Mouse (Mus musculus): ENCODE measurements around the gene Ppp1r9a.

The Ppp1r9a gene

DNA sequence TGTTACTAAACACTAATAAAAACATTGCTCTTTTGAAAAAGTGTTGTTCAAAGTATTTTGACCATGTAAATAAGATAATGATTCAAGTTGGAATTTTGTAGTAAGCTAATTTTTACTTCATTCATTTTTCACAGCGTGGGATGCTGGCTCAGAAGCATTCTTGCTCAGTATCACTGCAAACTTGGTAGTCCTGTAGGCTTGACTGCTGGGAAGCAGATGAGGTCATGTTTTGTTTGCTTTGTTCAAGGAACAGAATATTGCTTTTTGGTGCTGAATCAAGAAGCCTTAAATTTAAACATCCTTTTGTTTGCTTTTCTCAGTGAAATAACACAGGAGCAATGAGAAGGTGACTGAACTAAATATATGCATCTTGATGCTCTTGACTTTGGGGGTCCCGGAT lies 136.6 kb downstream of the Ppp1r9a start:
- DNase-seq (ENCODE audit: low read depth, low spot score) = no peak

DNA sequence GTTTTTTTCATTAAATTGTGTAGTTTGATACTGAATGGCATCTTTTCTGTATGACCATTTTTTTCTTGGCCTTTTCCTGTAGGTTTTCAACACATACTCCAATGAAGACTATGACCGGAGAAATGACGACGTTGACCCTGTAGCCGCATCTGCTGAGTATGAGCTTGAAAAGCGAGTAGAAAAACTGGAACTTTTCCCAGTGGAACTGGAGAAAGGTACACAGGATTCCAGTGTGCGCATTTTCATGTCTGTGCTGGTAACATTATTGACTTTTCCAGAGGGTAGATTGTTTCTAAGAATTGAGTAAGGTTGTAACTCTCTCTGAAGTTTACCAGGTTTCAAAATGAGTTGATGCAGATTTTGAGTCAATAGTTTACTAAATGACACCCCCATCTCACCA lies 143.1 kb downstream of the Ppp1r9a start:
- no peak for DNase-seq (ENCODE audit: low read depth, low spot score)

DNA sequence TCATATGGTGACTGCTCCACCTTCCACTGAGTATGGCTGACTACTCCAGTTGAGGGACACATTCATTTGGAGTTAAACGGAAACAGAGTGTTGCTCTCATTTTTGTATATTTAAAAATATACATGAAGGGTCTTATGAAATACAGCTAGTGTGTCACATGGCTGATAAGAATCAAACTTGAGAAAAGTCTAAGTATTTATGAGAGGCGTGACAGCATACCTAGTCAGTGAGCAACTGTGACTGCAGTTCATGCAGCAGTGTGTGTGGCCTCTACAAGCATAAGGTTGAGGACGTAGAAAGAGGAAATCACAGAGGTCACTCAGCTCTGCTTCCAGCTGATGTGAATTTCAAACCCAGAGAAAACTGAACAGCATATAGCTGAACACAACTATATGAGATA lies 145.3 kb downstream of the Ppp1r9a start:
- no peak for DNase-seq (ENCODE audit: low read depth, low spot score)

DNA sequence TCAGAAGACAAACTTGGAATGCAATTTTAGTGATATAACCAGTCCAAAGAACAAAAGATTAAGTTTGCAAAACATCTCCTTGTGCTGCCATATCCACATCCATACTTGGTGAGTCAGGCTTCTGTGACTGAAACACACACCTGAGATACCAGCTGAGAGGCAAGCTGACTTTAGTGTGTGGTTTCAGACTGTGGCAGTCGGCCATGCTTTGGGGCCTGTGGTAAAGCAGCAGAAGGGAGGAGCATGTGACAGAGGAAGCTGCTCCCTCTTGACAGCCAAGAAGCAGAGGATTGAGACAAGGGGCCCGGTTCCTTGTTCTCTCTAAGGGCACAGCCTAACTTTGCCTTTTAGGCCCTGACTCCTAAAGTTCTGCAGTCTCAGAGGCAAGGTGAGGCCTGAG lies 149.6 kb downstream of the Ppp1r9a start:
- peak; percentile 41 for DNase-seq (ENCODE audit: low read depth, low spot score)

DNA sequence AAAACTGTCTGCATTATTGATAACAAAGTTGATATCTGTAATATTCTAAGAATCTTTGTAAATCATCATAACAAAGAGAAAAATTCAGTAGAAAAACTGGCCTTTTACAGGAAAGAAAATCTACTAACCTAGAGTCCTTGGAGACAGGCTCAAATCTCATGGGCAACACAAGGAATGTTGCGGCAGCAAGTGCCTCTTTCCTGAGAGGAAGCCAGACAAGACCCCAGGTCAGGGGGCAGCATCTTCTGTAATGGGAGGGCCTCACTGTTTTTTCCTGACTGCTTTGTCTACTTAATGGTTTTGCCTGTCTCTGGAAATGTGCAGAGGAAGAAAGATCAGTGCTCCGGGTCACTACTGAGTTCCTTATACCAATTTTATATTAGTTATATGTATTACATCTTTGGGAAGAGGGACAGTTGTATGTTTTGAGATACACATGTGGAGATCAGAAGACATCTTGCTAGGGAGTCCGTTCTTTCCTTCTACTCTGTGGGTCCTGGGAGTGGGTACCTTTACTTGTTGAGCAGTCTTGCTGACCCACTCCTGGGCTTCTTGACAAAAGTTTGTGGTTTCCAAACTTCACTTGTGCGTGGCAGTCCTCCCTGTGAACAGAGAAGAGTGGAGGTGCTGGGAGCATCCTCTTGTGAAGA lies 151.9 kb downstream of the Ppp1r9a start:
- DNase-seq (ENCODE audit: low read depth, low spot score) = no peak

DNA sequence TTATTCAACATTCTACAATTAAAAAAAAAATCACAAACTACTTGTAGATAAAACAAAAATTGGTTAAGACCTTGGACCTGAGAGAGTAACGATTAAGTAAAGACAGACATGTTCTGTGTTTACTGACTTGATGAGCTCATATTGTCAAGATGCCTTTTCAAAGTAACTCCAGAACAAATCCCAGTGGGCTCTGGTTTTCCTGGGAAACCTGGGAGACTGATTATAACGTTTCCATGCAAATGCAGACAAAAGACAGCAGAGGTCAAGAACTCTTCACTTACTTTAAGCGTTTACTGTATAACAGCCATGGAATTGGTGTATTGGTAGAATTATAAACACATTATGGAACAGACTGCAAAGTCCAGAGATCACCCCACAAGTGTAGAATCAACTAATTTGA lies 172.0 kb downstream of the Ppp1r9a start:
- DNase-seq (ENCODE audit: low read depth, low spot score) = no peak

DNA sequence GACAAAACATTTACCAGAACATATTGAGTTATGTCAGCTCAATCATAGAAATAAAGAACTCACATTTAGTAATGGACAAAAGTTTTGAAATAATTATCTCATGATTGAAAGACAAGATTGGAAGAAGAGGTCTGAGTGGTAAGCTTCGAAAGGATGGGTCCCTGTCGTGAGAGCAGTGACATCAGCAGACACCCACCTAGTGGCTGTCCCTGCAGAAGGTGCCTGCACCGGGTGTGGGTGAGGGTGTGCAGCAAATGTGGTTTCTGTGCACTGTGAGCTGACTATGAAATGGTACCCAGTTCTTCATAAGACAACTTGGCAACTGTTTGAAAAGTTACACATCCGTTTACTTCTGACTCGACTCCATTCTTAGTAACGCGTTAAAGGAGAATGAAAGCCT lies 173.0 kb downstream of the Ppp1r9a start:
- DNase-seq (ENCODE audit: low read depth, low spot score) = no peak

DNA sequence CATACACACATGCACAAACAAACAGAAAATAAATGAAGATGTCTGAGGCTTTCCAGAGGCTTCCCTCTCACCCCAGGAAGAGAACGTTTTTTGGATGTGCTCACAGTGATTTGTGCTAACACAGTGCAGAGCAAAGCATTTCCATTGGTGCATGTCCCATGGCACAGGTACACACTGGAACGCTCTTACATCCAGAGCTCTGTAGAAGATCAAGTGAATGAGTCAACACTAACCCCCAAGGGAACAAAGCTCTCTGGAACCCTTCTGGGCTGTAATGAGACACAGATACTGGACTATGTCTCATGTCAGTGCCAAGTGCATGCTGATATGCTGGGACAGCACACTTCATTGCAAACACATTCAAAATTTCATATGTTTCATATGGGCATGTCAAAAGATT lies 175.3 kb downstream of the Ppp1r9a start:
- peak; percentile 42 for DNase-seq (ENCODE audit: low read depth, low spot score)

DNA sequence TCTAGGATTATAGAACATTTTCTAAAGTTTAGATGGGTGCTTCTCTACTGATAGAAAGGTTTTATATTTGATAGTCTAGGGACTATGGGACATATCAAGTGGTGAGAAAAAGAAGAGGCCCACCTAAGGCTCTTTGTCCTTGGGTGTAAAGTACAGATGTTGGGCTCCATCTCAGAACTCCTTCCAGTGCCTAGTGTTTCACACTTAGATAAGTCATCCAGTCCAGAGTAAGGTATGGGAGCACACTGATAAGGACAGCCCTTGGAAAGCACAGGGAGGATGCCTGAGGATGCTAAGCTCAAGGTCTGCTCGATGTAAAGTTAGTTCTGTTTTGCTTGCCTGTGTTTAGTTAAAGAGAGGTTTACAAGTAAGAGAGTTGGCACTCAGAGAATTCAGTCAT lies 176.4 kb downstream of the Ppp1r9a start:
- DNase-seq (ENCODE audit: low read depth, low spot score) = no peak

DNA sequence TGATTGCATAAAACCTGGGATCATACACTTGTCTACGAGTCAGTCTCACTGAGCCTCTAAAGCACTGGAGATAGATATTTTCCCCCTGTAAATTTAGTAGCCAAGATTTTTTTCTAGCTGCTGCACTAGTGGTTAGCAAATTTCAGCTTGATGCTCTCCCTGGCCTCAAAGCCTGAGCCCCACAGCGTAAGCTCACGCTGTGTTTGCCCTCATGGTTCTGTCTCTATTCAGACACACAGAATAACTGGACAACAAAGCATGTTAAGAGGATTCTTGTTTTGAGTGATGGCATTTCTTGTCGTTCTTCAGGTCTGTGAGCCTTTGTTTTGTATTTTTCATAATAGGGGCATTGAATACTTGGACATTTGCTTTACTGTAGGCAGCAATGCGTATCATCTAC lies 177.4 kb downstream of the Ppp1r9a start:
- no peak for DNase-seq (ENCODE audit: low read depth, low spot score)

DNA sequence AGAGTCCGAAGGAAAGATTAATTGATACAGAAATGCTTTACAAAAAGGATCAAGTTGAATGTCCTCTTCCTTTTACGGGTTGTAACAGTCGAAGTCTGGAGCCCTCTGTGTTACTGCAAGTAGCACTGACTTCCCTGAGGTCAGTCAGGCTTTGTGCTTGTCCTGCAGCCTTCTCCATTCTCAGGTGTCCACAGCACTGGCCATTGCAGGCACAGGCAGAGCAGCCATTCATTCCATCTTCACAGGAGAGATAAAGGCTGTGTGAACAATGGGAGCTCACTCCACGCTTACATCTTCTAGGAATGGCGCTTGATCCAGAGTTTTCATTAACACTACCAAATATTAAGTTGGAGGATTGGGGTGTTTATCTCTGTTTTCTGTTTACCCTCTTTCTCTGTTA lies 177.8 kb downstream of the Ppp1r9a start:
- no peak for DNase-seq (ENCODE audit: low read depth, low spot score)

DNA sequence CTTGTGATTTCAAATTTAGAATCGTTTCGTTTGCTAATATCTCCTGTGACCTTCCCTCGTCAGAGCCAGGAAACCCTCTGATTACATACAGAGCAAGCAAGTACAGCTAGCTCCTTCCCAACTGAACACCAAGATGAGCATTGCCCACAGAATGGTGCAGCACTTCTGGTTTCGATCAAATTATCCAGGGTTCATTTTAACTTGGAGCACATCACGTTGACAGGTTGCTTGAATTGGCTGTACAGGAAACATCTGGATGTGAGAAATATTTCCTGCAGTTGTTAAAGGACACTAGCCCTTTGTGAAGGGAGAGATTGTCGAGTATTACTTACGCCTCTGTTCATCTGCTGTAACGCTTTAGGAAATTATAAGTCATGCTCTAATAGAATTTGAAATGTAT lies 178.4 kb downstream of the Ppp1r9a start:
- DNase-seq (ENCODE audit: low read depth, low spot score) = no peak

DNA sequence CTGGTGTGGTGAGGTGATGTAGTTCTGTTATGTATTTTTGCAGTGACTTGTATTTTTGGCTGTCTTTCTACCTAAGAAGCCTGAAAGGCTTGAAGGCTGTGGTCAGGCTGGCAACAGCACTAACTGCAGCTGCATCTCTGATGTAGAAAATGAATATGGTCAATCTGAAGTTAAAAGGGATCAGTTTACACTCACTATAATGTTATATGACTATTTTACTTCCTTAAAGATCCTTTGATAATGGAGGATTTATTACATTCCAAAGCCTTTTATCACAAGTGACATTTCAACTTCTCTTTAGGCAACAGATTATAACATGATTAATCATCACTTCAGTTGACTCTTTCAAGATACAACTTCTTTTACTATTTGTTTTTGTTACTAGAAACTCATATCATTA lies 179.4 kb downstream of the Ppp1r9a start:
- DNase-seq (ENCODE audit: low read depth, low spot score) = peak; percentile 76

DNA sequence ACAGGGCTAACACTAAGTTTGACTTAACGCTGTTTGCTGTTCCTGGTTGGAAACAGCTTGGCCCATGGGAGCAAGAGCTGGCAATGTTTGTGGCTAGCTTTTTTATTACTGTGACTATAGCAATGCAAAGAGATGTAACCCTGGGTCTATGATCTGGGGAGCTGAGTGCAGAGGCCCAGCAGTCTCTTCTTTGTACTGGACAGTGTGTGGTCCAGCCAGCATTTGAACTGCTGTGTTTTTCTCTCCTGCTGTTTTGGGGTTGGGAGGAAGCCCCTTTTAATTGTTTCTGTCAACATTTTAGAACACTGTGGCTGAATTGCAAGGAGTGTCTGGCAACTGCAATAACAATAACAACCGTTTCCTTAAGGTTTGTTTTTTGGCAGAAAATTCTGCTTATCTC lies 180.0 kb downstream of the Ppp1r9a start:
- DNase-seq (ENCODE audit: low read depth, low spot score) = peak; percentile 60

DNA sequence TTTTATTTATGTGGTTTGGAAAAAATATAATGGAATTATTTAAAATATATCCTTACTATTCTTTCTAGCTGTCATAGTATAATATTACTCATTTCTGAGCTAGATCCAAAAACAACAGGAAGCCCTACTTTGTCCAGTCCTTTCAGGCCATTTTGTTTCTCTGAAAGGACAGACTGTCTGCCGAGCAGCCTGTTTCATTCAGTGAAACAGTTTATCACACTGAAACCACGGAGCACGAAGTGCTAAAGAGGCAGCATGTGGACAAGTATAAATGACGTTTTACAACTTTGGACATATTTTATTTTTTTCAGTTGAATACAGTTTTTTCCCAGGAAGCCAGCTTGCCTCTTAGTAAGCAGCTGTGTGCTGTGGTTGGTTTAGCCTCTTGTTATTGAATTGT lies 181.2 kb downstream of the Ppp1r9a start:
- peak; percentile 78 for DNase-seq (ENCODE audit: low read depth, low spot score)

DNA sequence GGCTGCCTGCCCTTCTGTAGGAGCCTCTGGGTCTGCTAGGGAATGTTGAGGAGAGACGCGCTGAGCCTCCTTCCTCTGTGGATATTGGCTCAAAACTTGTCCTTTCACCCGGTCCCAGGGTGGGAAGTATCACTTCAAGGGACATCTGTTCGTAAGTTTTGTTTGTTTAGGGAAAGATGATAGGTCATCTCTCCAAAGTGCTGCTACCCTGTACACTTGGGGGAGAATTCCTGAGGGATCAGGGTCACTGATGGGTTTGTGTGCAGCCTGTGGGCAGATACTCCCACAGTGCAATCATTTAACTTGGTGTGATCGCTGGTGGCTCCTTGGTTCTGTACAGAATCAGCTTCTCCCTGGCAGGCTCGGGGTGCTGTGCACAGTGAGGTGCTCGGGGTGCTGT lies 189.2 kb downstream of the Ppp1r9a start:
- DNase-seq (ENCODE audit: low read depth, low spot score) = no peak

DNA sequence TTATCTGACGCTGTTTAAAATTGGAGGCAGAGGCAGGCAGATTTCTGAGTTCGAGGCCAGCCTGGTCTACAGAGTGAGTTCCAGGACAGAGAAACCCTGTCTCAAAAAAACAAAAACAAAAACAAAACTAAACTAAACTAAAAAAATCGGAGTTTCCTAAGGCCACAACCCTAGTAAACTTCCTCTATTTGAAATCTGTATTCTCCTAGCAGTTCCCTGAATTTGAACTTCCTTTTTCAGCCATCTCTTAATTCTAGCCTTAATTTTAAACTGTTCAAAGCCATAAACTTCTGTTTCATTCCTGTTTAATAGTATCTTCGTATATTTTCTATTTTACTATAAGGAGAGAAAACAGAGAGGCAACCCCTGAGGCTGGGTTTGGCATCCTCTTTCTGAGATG lies 190.1 kb downstream of the Ppp1r9a start:
- DNase-seq (ENCODE audit: low read depth, low spot score) = no peak

DNA sequence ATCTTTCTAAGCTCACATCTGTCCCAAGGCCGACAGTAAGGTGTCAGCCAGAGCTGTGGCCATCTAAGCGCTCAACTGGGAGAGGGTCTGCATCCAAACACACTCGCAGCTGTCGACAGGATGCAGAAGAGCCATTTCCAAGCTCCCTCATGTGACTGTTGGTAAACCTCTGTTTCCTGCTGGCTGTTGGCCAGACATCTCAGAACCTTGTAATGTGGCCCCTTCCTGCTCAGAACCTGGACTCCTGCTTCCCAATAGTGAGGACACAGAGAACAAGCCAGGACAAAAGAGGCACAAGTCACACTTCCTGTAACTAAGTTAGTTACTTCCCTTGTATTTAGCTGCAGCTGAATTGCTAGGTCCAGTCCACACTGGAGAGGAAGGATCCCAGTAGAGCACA lies 190.8 kb downstream of the Ppp1r9a start:
- DNase-seq (ENCODE audit: low read depth, low spot score) = peak; percentile 26

DNA sequence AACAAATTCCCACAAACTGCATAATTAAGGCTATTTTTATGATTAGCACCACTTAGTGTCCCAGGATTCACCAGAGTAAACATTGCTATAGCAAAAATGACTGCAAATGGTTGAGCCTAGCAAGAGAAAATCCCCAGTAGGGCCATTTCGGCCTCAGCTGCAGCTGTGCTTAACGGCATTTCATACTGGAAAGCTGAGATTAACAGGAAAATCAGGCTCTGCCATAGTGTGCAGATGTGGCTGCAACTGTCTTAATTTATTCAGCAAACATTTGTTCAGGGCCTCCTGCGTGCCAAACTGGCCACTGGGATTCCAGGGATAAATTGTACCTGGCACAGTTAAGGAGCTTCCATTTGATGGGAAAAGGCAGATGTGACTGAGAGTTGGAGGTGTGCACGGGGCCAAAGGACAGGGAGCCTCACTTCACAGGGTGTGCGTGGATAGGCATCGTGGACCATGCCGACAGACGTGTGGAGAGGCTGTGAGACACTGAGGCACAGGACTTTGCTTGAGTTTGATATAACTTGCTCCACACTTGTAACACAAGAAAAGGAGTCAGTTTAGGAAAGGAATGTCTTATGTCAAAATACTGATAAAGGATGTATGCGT lies 192.8 kb downstream of the Ppp1r9a start:
- DNase-seq (ENCODE audit: low read depth, low spot score) = no peak

DNA sequence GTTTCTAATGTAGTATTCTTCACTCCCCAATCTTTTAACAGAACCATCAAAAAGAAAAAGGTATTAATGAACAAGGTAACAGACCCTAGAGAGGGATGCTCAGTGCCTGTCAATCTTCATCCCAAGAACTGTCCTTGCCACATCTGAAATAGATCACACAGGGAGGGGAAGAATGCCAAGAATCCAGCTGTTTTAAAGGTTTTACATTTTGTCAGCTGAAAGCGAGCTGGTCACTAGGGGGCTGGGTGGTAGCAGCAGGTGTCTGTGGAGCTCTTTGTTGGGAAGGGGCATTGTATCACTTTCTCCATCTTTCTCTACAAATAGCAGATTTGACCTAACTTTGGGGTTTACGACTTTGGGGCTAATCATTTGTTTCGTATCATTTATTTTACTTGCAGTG lies 194.6 kb downstream of the Ppp1r9a start:
- no peak for DNase-seq (ENCODE audit: low read depth, low spot score)

DNA sequence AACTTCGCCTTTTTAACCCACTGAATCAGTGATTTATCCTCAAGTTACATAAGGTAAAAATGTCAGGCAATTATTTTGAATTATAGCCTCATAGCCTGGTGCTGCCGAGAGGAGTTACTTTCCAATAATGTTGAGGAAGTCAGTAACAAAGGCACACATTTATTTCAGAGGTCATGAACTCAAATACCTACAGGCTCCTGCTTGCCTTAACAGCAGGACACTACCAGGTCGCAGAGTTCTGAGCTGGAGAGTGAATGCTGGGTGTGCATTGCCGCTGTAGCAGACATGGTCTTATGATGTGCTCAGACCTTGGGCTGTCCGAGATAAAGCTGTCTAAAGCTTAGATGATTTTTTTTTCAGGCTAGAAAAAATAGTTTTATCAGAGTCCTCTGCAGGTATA lies 196.6 kb downstream of the Ppp1r9a start:
- DNase-seq (ENCODE audit: low read depth, low spot score) = no peak

DNA sequence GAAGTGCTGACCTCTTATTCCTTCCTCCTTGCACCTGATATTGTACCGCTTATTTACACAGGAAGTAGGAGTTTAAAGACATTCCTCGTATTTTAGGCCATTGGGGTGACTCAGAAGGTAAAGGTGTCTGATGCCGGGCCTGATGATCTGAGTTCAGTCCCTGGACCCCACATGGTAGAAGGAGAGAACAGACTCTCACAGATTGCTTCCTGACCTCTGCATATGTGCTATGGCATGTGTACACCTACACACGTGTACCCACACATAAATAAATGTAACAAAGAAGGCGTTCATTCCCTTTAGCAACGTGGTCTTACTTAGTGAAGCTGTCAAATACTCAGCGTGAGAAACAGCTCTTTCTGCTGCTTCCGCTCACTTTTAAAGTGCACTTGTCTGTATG lies 197.1 kb downstream of the Ppp1r9a start:
- no peak for DNase-seq (ENCODE audit: low read depth, low spot score)

DNA sequence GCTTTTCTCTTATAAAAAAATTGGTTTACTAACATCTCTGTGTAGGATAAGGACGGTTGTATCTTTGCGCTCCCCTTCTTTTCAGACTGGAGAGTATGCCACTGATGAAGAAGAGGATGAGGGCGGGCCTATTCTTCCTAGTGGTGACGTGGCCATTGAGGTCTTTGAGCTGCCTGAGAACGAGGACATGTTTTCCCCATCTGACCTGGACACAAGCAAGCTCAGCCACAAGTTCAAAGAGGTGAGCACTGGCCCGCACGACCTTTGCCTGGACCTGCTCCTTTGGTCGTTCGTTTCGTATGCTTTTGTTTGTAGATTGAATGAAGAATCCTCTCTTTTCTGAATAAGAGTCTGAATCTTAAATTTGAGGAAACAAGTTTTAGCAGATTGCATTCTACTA lies 197.6 kb downstream of the Ppp1r9a start:
- DNase-seq (ENCODE audit: low read depth, low spot score) = no peak

DNA sequence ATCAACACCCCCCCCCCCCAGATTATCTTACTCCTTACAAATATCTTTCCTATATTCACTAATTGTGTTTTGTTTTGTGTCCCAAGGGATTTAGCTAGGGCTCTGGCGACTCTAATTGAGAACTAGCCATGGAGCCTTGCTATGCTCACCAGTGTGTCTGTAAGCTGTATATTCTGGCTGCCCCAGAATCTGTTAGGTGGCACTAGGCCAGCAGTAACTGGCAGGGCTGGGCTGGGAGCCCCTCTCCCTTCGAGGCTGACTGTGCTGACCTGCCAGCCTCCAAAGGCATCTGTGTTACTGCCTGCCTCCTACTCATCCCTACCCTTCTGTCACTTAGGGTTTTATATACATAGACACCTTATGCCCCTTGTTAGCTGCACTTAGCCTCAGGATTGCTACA lies 200.0 kb downstream of the Ppp1r9a start:
- no peak for DNase-seq (ENCODE audit: low read depth, low spot score)
